Mouse (Mus musculus): ENCODE measurements around the gene Tecr.

The Tecr gene

GRCm38 (mm10) chr8:83562669-83563068 lies 45.1 kb downstream of the Tecr start:
- DNase-seq: no peak

- DNase-seq: no peak
Measured at GRCm38 (mm10) chr8:83535736-83536135, 72.0 kb downstream of the Tecr start, which contains the start of gene Olfr370. Gene Olfr370, plus strand, starts transcription at chr8:83535780.

DNA sequence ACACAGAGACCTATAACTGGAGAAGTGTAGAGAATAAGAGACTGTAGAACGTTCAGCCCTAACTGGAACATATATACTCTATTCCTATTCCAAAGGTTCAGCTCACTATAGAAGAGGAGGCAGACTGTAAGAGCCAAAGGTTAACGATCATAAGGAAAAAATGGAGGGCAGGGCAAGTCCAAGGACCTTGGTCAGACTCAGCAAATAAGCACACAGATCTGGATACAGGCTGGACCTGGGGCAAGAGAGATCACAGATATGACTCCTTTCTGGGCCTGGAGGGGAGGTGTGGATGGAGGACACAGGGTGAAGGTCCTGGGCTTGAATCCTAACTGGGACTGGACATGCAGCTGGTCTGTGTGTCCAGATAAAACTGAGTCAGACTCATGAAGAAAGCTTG lies 73.0 kb downstream of the Tecr start:
- DNase-seq: no peak
